Mouse (Mus musculus): ENCODE results near the gene Qk.

The Qk gene

GRCm38 (mm10) chr17:10251252-10251958, 68.2 kb downstream of the Qk start:
- no peak for DNase-seq (ENCODE audit: low spot score)

- no peak for DNase-seq (ENCODE audit: low spot score)
These were observed 79.6 kb downstream of the Qk start for GRCm38 (mm10) chr17:10240081-10240480.

- no peak for DNase-seq (ENCODE audit: low spot score)
These were observed 83.1 kb downstream of the Qk start for GRCm38 (mm10) chr17:10236595-10236994.

DNA sequence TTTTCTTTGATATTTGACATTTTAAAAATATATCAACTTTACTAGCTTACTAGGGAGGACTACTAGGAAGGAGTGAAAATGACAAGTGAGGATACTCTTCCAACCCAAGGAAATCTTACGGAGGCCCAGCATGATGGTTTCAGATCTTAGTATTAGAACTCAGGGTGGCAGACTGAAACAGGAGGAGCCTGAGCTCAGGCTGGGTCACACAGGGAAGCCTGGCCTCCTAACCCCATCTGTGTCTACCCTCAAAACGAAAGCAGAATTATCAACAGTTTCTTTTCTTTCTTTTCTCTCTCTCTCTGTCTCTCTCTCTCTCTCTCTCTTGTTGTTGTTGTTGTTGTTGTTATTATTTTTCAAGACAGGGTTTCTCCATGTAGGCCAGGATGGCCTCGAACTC, 87.2 kb downstream of the Qk start:
- no peak for DNase-seq (ENCODE audit: low spot score)

DNA sequence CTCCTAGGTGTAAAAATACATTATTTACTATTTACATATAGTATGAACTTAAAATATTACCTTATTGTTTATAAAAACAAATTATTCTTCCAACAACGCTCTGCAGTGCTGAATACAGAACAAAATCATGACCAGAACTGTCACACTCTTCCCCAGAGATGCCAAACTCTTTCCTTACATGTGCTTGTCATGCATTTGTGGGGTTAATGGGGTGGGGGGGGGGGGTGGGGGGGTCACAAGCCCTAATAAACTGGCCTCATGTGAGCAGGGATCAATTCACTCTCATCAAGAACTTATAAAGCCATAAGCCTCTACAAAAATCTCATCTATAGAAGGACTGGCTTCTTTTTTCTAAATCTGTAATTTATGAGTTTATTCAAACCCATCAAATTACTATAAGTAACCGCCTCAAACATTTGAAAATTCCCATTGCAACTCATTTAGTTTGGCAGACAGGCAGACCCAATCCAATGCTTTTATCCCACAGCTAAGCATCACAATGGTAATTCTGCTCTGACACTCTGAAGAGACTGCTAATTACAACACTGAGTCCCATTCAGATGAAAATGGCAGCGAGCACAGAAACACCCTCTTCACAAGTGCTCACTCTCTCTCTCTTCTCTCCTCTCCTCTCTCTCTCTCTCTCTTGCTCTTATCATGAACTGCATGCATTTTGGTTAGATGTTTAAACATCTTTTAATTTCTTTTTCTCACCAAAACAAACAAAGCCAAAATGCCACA, 91.7 kb downstream of the Qk start:
- no peak for DNase-seq (ENCODE audit: low spot score)

DNA sequence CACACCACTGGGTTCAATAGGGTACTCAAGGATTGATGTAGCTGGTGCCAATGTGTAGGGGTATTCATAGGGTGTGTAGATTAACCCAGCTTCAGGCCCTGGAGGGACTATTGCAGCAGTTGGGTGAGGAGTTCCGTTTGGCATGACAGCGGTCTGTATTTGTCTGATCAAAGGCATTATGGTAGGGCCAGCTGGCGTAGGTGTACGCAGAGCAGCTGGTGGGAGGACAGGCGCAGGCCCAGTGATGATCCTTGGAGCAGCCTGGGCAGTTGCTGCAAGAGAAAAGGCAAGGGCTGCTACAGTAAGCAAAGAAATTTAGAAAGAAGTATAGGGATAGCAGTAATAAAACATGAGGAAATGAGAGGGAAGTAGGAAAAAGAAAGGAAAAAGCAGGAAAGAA, 103.5 kb downstream of the Qk start:
- DNase-seq (ENCODE audit: low spot score): no peak

GRCm38 (mm10) chr17:10209154-10209777, 110.4 kb downstream of the Qk start:
- DNase-seq (ENCODE audit: low spot score): no peak

DNA sequence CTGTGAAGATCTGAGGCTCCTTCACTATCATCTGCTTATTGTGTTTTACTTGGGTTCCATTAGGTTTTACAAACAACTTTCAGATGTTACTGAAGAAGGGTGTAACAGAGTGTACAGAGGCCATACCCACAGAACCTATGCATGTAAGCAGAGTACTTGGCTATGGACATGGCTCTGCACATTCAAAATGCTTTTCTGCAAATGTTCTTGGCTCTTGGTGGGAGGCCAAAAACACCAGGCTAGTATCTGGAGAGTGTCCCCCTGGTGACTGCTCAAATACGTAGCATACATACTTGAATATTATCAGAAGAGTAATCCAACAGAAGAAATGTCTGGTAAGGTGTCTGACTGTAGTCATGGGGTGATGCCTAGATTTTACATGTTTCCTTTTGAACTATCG, 121.0 kb downstream of the Qk start:
- no peak for DNase-seq (ENCODE audit: low spot score)

GRCm38 (mm10) chr17:10198231-10198630, 121.4 kb downstream of the Qk start:
- DNase-seq (ENCODE audit: low spot score): no peak

DNA sequence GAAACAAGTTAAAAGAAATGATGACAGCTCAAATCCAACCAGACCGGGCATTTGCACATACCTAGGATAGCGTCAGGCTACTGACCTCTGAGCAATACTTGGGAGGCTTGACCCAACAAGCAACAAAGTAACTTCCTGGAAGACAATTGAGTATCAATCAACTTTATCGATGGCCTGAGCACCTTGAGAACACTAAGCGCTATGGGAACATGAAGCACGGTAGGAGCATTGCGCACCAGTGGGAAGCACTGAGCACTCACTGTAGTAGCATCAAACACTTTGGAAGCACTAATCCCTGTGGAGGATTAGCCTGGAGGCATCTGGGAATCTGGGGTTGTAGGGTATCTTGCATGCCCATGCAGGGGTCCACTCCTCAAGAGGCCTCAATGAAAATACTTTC, 124.0 kb downstream of the Qk start:
- DNase-seq (ENCODE audit: low spot score): no peak

DNA sequence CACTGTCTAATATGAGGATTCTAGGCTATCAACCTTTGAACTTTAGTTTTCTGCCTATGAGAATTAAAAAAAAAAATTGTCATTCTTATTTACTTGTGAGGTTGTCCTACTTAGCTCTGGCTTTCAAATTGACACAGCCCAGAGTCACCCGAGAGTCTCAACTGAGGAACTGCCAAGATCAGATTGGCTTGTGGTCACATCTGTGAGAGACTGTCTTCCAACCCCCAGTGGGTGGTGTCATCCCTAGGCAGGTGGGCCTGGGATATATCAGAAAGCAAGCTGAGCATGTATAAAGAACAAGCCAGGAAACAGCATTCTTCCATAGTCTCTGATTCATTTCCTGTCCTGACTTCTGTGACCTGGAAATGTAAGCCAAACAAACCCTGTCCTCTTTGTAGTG, 128.8 kb downstream of the Qk start:
- DNase-seq (ENCODE audit: low spot score): no peak

GRCm38 (mm10) chr17:10188481-10188880, 131.2 kb downstream of the Qk start:
- no peak for DNase-seq (ENCODE audit: low spot score)

- DNase-seq (ENCODE audit: low spot score): no peak
These were observed 132.1 kb downstream of the Qk start for GRCm38 (mm10) chr17:10187431-10188020.

DNA sequence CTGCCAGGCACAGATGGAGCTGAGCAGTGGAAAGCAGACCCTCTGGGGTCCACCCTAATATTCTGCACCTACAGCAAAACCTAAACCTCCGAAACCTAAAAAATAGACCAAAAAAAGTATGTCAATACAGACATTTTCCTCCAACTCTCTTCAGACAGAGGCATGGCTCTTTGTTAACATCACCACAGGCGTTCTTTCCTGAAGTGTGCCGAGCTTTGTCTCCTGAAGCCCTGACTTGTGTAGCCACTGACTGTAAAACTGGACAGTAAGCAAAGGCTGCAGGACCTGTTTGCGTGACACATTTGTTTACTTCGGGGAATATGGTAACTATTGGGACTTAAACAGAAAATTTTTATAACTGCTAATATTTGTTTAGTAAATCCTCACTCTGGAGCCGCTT, 137.9 kb downstream of the Qk start:
- no peak for DNase-seq (ENCODE audit: low spot score)

GRCm38 (mm10) chr17:10177096-10177495, 142.6 kb downstream of the Qk start:
- DNase-seq (ENCODE audit: low spot score): no peak

DNA sequence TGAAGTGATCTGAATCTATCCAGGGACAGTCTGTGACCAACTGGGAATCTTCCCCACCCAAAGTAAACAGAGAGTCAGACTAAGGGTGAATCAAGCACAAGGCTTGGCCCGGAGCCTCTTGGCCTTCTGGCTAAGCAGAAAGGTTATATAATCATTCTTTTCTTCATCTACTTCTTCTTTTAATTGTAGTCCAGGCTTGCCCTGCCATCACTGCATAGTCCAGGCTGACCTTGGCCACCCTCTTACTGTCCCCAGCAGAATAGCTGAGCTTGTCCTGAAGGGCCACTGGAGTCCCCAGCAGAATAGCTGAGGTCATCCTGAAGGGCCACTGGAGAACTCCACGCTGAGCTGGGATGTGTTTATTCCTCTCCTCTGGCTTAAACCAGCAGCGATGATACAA, 158.4 kb downstream of the Qk start:
- DNase-seq (ENCODE audit: low spot score): no peak

DNA sequence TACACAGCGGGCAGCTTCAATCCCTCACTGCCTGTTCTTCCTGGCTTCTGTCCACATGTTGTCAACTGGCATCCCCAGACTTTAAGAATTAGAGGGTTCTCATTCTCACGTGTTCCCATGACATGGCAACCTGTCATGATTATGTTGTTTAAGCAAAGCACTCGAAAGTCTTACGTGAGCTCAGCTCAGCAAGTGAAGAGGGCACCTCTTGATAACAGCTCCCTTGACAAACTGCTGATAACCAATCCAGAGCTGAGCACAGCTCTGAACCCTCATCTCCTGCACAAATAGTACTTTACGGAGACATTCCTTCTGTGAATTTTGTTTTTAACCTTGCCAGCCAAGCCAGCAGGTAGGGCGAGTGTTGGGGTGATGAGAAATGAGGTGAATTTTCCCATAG, 159.2 kb downstream of the Qk start:
- no peak for DNase-seq (ENCODE audit: low spot score)

- DNase-seq (ENCODE audit: low spot score): no peak
These were observed 166.7 kb downstream of the Qk start for GRCm38 (mm10) chr17:10152808-10153413.

Measured in ovary, postnatal 10 days (tissue).